Mouse (Mus musculus): Measurements from ENCODE around the gene Syt6. TPM values are rescaled to one million over a fixed set of nuclear protein-coding genes. Genes with fewer than 3 reads are reported as not detected.

Gene Syt6
- polyA plus RNA-seq, 1 experiment from 2014 or later = 13.7 TPM

Small RNAs within 50 kb of the gene (microRNA-seq; reads per million reads assigned to microRNA genes)
- gene Gm25325 = not detected

Other genes with a start within 250 kb of the Syt6 start
- not detected in 2 replicates for gene Atg4a-ps, start 70.8 kb downstream of the Syt6 start, polyA plus RNA-seq (2015; fragmentation: Nextera tagmentation; extraction: Ambion mirVana)
- gene Olfml3, start 162.8 kb downstream of the Syt6 start, polyA plus RNA-seq (2015; fragmentation: Nextera tagmentation; extraction: Ambion mirVana) = 8.7 and 9.7 TPM in 2 replicates
- gene Gm10964, start 164.1 kb downstream of the Syt6 start, polyA plus RNA-seq (2015; fragmentation: Nextera tagmentation; extraction: Ambion mirVana) = not detected in 2 replicates
- 11.5 TPM in 2 replicates for gene Hipk1, start 216.3 kb downstream of the Syt6 start, polyA plus RNA-seq (2015; fragmentation: Nextera tagmentation; extraction: Ambion mirVana)
- gene Dclre1b, start 234.2 kb downstream of the Syt6 start, polyA plus RNA-seq (2015; fragmentation: Nextera tagmentation; extraction: Ambion mirVana) = 20.8 and 23.8 TPM in 2 replicates
- 20.5 and 21.8 TPM in 2 replicates for gene Ap4b1, start 234.3 kb downstream of the Syt6 start, polyA plus RNA-seq (2015; fragmentation: Nextera tagmentation; extraction: Ambion mirVana)
- gene Gm43064, start 234.3 kb downstream of the Syt6 start, polyA plus RNA-seq (2015; fragmentation: Nextera tagmentation; extraction: Ambion mirVana) = 0.41 and 0.52 TPM in 2 replicates